In genomic region chr10:80208248-80208647, GRCm38 (mm10) we compare ENCODE assay signal across 22 mouse cellular contexts. TPM values are rescaled to one million over a fixed set of nuclear protein-coding genes. Genes with fewer than 3 reads are reported as not detected.
DNase-seq lines count a peak whose midpoint lies in the region; ATAC-seq and TF ChIP-seq lines count a peak whose summit lies in the region.
"Had no signal": no experiment of that assay in that cellular context is flagged by ENCODE, and none has a peak within 500 bp of the region (broad histone marks: within the 10 kb centered on the region; RNA-seq: fewer than 3 reads in every experiment).

No protein-coding gene starts in this region.

- H3K27me3 ChIP-seq in embryonic facial prominence, embryonic 12.5 days, result peaks cover 9% of the 10 kb centered on the region; the same call in 1 of the 2 replicates
- H3K27me3 ChIP-seq in embryonic facial prominence, embryonic 10.5 days (replicated peaks; ENCODE audit: low read depth, poor library complexity, severe bottlenecking), result peaks cover 45% of the 10 kb centered on the region
- H3K27me3 ChIP-seq in limb, embryonic 14.5 days (ENCODE audit: control insufficient read depth, insufficient read depth, low read length), result no peaks in the 10 kb centered on the region
- peaks cover 29% of the 10 kb centered on the region for H3K27me3 ChIP-seq in limb, embryonic 10.5 days (ENCODE audit: low read depth, poor library complexity, severe bottlenecking)
- no peaks in the 10 kb centered on the region for H3K27me3 ChIP-seq in midbrain, embryonic 11.5 days (ENCODE audit: control insufficient read depth, insufficient read depth, low read length)
- no peaks in the 10 kb centered on the region for H3K27me3 ChIP-seq in neural tube, embryonic 13.5 days
- H3K27me3 ChIP-seq in stomach, postnatal 0 days (ENCODE audit: control insufficient read depth, insufficient read depth, low read length), result no peaks in the 10 kb centered on the region
- H3K27me3 ChIP-seq: embryonic facial prominence, embryonic 15.5 days had no signal

- no peak for DNase-seq in embryonic facial prominence, embryonic 10.5 days (ENCODE audit: low spot score)
- DNase-seq in limb, embryonic 14.5 days (ENCODE audit: low spot score), result no peak
- no peak for DNase-seq in limb, embryonic 10.5 days (ENCODE audit: low spot score)
- peak; percentile 90 for DNase-seq in midbrain, embryonic 11.5 days (ENCODE audit: low spot score, missing footprints)
- no peak for DNase-seq in frontal cortex, postnatal 25 days (ENCODE audit: low spot score in 2 of 2)
- DNase-seq in stomach, postnatal 0 days (ENCODE audit: low spot score), result no peak
- DNase-seq: adrenal gland, postnatal 10 days; cerebellum, adult 2 months; gastrocnemius, postnatal 14 days; heart, adult 11 months; heart, postnatal 10 days; kidney, adult 11 months; left cerebral cortex, postnatal 4 days; spleen, adult 18-20 months had no signal

- WGBS in embryonic facial prominence, embryonic 12.5 days, result 70% methylated on average over 4 of the region's 4 CpGs
- 75% methylated on average over 4 of the region's 4 CpGs for WGBS in embryonic facial prominence, embryonic 10.5 days
- WGBS in limb, embryonic 14.5 days, result 78% methylated on average over 4 of the region's 4 CpGs
- WGBS in limb, embryonic 10.5 days, result 84% methylated on average over 4 of the region's 4 CpGs
- 61% methylated on average over 4 of the region's 4 CpGs for WGBS in midbrain, embryonic 11.5 days
- WGBS in neural tube, embryonic 13.5 days, result 74% methylated on average over 4 of the region's 4 CpGs
- WGBS in stomach, postnatal 0 days, result 76% methylated on average over 4 of the region's 4 CpGs

- no peaks in the 10 kb centered on the region for H3K36me3 ChIP-seq in embryonic facial prominence, embryonic 12.5 days
- H3K36me3 ChIP-seq in embryonic facial prominence, embryonic 10.5 days (replicated peaks), result no peaks in the 10 kb centered on the region
- H3K36me3 ChIP-seq in limb, embryonic 14.5 days (ENCODE audit: control insufficient read depth, insufficient read depth, low read length), result no peaks in the 10 kb centered on the region
- no peaks in the 10 kb centered on the region for H3K36me3 ChIP-seq in limb, embryonic 10.5 days
- no peaks in the 10 kb centered on the region for H3K36me3 ChIP-seq in midbrain, embryonic 11.5 days (ENCODE audit: control insufficient read depth, insufficient read depth, low read length)
- no peaks in the 10 kb centered on the region for H3K36me3 ChIP-seq in neural tube, embryonic 13.5 days
- no peaks in the 10 kb centered on the region for H3K36me3 ChIP-seq in stomach, postnatal 0 days (ENCODE audit: control insufficient read depth, insufficient read depth, low read length)
- H3K36me3 ChIP-seq: embryonic facial prominence, embryonic 15.5 days; heart, embryonic 12.5 days; kidney, embryonic 15.5 days had no signal

- peaks cover 8% of the 10 kb centered on the region for H3K4me1 ChIP-seq in embryonic facial prominence, embryonic 12.5 days
- H3K4me1 ChIP-seq in embryonic facial prominence, embryonic 10.5 days, result peaks cover 41% of the 10 kb centered on the region
- H3K4me1 ChIP-seq in limb, embryonic 14.5 days (ENCODE audit: control insufficient read depth, insufficient read depth, low read length), result no peaks in the 10 kb centered on the region
- H3K4me1 ChIP-seq in limb, embryonic 10.5 days, result peaks cover 21% of the 10 kb centered on the region
- H3K4me1 ChIP-seq in midbrain, embryonic 11.5 days (ENCODE audit: control insufficient read depth, insufficient read depth, low read length), result peaks cover 34% of the 10 kb centered on the region
- H3K4me1 ChIP-seq in neural tube, embryonic 13.5 days (replicated peaks), result peaks cover 30% of the 10 kb centered on the region
- no peaks in the 10 kb centered on the region for H3K4me1 ChIP-seq in stomach, postnatal 0 days (replicated peaks; ENCODE audit: control insufficient read depth, insufficient read depth)

- no peak for TF ChIP-seq EP300 in stomach, postnatal 0 days (optimal IDR thresholded peaks at IDR 0.05)

- H3K9me3 ChIP-seq in embryonic facial prominence, embryonic 12.5 days, result no peaks in the 10 kb centered on the region
- no peaks in the 10 kb centered on the region for H3K9me3 ChIP-seq in embryonic facial prominence, embryonic 10.5 days
- H3K9me3 ChIP-seq in limb, embryonic 14.5 days (ENCODE audit: control insufficient read depth, low read length), result no peaks in the 10 kb centered on the region
- no peaks in the 10 kb centered on the region for H3K9me3 ChIP-seq in limb, embryonic 10.5 days (replicated peaks)
- no peaks in the 10 kb centered on the region for H3K9me3 ChIP-seq in midbrain, embryonic 11.5 days (ENCODE audit: control insufficient read depth, low read length)
- no peaks in the 10 kb centered on the region for H3K9me3 ChIP-seq in neural tube, embryonic 13.5 days
- H3K9me3 ChIP-seq in stomach, postnatal 0 days (ENCODE audit: control insufficient read depth, low read length), result no peaks in the 10 kb centered on the region
- H3K9me3 ChIP-seq: embryonic facial prominence, embryonic 15.5 days; heart, embryonic 12.5 days; kidney, embryonic 15.5 days had no signal

- ATAC-seq in embryonic facial prominence, embryonic 12.5 days (ENCODE audit: insufficient number of reproducible peaks, insufficient read depth, low FRiP score, low TSS enrichment), result no peak
- ATAC-seq in limb, embryonic 14.5 days (ENCODE audit: low FRiP score, low read depth), result no peak
- no peak; the same call in 1 of the 2 replicates for ATAC-seq in midbrain, embryonic 11.5 days (ENCODE audit: low FRiP score)
- ATAC-seq in neural tube, embryonic 13.5 days (ENCODE audit: low read depth), result no peak
- ATAC-seq in stomach, postnatal 0 days (ENCODE audit: low FRiP score, low TSS enrichment), result no peak
- ATAC-seq: activated CD4-positive, CD25-positive, alpha-beta regulatory T cell, adult 4 months had no signal

- no peak overlapping the region for H3K4me2 ChIP-seq in embryonic facial prominence, embryonic 12.5 days (replicated peaks)
- no peak overlapping the region for H3K4me2 ChIP-seq in limb, embryonic 14.5 days (replicated peaks; ENCODE audit: low read depth, low read length, severe bottlenecking)
- peak overlapping the region; percentile 40 for H3K4me2 ChIP-seq in midbrain, embryonic 11.5 days
- no peak overlapping the region; the same call in 1 of the 2 replicates for H3K4me2 ChIP-seq in neural tube, embryonic 13.5 days
- no peak overlapping the region for H3K4me2 ChIP-seq in stomach, postnatal 0 days (replicated peaks; ENCODE audit: low read depth)

- TF ChIP-seq POLR2A in limb, embryonic 14.5 days (IDR thresholded peaks at IDR 0.05; ENCODE audit: borderline replicate concordance, extremely low read depth, insufficient read depth, insufficient read length), result no peak

- H3K27ac ChIP-seq in embryonic facial prominence, embryonic 12.5 days, result no peak overlapping the region
- H3K27ac ChIP-seq in embryonic facial prominence, embryonic 10.5 days (replicated peaks), result no peak overlapping the region
- H3K27ac ChIP-seq in limb, embryonic 14.5 days (replicated peaks; ENCODE audit: low read depth, low read length), result no peak overlapping the region
- no peak overlapping the region for H3K27ac ChIP-seq in limb, embryonic 10.5 days
- peak overlapping the region; percentile 75 for H3K27ac ChIP-seq in midbrain, embryonic 11.5 days (ENCODE audit: low read depth, low read length)
- H3K27ac ChIP-seq in neural tube, embryonic 13.5 days (replicated peaks), result peak overlapping the region; percentile 87
- H3K27ac ChIP-seq in stomach, postnatal 0 days (replicated peaks), result no peak overlapping the region
- H3K27ac ChIP-seq: embryonic facial prominence, embryonic 15.5 days; kidney, embryonic 15.5 days; macrophage had no signal

- H3K4me3 ChIP-seq in embryonic facial prominence, embryonic 12.5 days, result no peak overlapping the region
- no peak overlapping the region for H3K4me3 ChIP-seq in embryonic facial prominence, embryonic 10.5 days
- H3K4me3 ChIP-seq in limb, embryonic 14.5 days (replicated peaks; ENCODE audit: low read length), result no peak overlapping the region
- H3K4me3 ChIP-seq in limb, embryonic 10.5 days, result no peak overlapping the region
- peak overlapping the region; percentile 24 for H3K4me3 ChIP-seq in midbrain, embryonic 11.5 days (ENCODE audit: low read depth, low read length)
- no peak overlapping the region for H3K4me3 ChIP-seq in neural tube, embryonic 13.5 days
- H3K4me3 ChIP-seq in stomach, postnatal 0 days (ENCODE audit: low read depth, low read length), result no peak overlapping the region
- H3K4me3 ChIP-seq: heart, embryonic 12.5 days; kidney, embryonic 15.5 days; left cerebral cortex, adult 2 months had no signal

- 0 out of 2 replicates have a peak overlapping the region, but pooled peaks have one; percentile 1 for H3K9ac ChIP-seq in embryonic facial prominence, embryonic 12.5 days
- H3K9ac ChIP-seq in limb, embryonic 14.5 days (ENCODE audit: low read depth, low read length, severe bottlenecking), result 0 out of 2 replicates have a peak overlapping the region, but pooled peaks have one; percentile 0
- peak overlapping the region; percentile 55 for H3K9ac ChIP-seq in midbrain, embryonic 11.5 days (ENCODE audit: low read length)
- H3K9ac ChIP-seq in neural tube, embryonic 13.5 days, result peak overlapping the region; percentile 53; the same call in 1 of the 2 replicates
- H3K9ac ChIP-seq in stomach, postnatal 0 days (ENCODE audit: low read length), result no peak overlapping the region
- H3K9ac ChIP-seq: embryonic facial prominence, embryonic 15.5 days had no signal

- TF ChIP-seq CTCF in stomach, postnatal 0 days (IDR thresholded peaks at IDR 0.05; ENCODE audit: low read depth), result no peak

RNA-seq across cellular contexts. Expression of gene Mum1, which starts 18.0 kb away (rescaled TPM):
- 85.1 and 93.4 TPM in 2 replicates for polyA plus RNA-seq in embryonic facial prominence, embryonic 12.5 days (2016; fragmentation: Nextera tagmentation; extraction: Ambion mirVana)
- polyA plus RNA-seq in embryonic facial prominence, embryonic 10.5 days (2016; fragmentation: Nextera tagmentation; extraction: Ambion mirVana), result 95.9 and 98.1 TPM in 2 replicates
- polyA plus RNA-seq in limb, embryonic 14.5 days (2012; rRNA removed), result 91.5 and 93.4 TPM in 2 replicates
- 50.1 and 57.3 TPM in 2 replicates for polyA plus RNA-seq in limb, embryonic 14.5 days (2014; fragmentation: Nextera tagmentation; extraction: Ambion mirVana)
- 122 and 128 TPM in 2 replicates for polyA plus RNA-seq in limb, embryonic 10.5 days (2016; fragmentation: Nextera tagmentation; extraction: Ambion mirVana)
- 134 and 142 TPM in 2 replicates for polyA plus RNA-seq in midbrain, embryonic 11.5 days (2014; fragmentation: Nextera tagmentation; extraction: Ambion mirVana)
- 46.5 and 60.7 TPM in 2 replicates for polyA plus RNA-seq in neural tube, embryonic 13.5 days (2015; fragmentation: Nextera tagmentation; extraction: Ambion mirVana)
- 23.1 and 23.9 TPM in 2 replicates for polyA plus RNA-seq in stomach, postnatal 0 days (2015; fragmentation: Nextera tagmentation; extraction: Ambion mirVana)

RNA-seq across cellular contexts. Expression of gene Efna2, which starts 29.0 kb away (rescaled TPM):
- 55.8 and 56.9 TPM in 2 replicates for polyA plus RNA-seq in embryonic facial prominence, embryonic 12.5 days (2016; fragmentation: Nextera tagmentation; extraction: Ambion mirVana)
- 45.2 and 50.1 TPM in 2 replicates for polyA plus RNA-seq in embryonic facial prominence, embryonic 10.5 days (2016; fragmentation: Nextera tagmentation; extraction: Ambion mirVana)
- polyA plus RNA-seq in limb, embryonic 14.5 days (2012; rRNA removed), result 41.7 and 67.7 TPM in 2 replicates
- 31.5 and 38.6 TPM in 2 replicates for polyA plus RNA-seq in limb, embryonic 14.5 days (2014; fragmentation: Nextera tagmentation; extraction: Ambion mirVana)
- 63.1 and 66.8 TPM in 2 replicates for polyA plus RNA-seq in limb, embryonic 10.5 days (2016; fragmentation: Nextera tagmentation; extraction: Ambion mirVana)
- polyA plus RNA-seq in midbrain, embryonic 11.5 days (2014; fragmentation: Nextera tagmentation; extraction: Ambion mirVana), result 78.1 and 91.7 TPM in 2 replicates
- polyA plus RNA-seq in neural tube, embryonic 13.5 days (2015; fragmentation: Nextera tagmentation; extraction: Ambion mirVana), result 34.0 and 34.8 TPM in 2 replicates
- 6.5 and 7.2 TPM in 2 replicates for polyA plus RNA-seq in stomach, postnatal 0 days (2015; fragmentation: Nextera tagmentation; extraction: Ambion mirVana)
- polyA plus RNA-seq: activated CD4-positive, CD25-positive, alpha-beta regulatory T cell, adult 4 months had no signal

RNA-seq across cellular contexts. Expression of gene 1600002K03Rik, which starts 35.5 kb away (rescaled TPM):
- polyA plus RNA-seq in embryonic facial prominence, embryonic 12.5 days (2016; fragmentation: Nextera tagmentation; extraction: Ambion mirVana), result 11.6 and 13.0 TPM in 2 replicates
- polyA plus RNA-seq in embryonic facial prominence, embryonic 10.5 days (2016; fragmentation: Nextera tagmentation; extraction: Ambion mirVana), result 10.8 and 12.0 TPM in 2 replicates
- 10.9 and 15.5 TPM in 2 replicates for polyA plus RNA-seq in limb, embryonic 14.5 days (2012; rRNA removed)
- polyA plus RNA-seq in limb, embryonic 14.5 days (2014; fragmentation: Nextera tagmentation; extraction: Ambion mirVana), result 8.5 and 12.8 TPM in 2 replicates
- polyA plus RNA-seq in limb, embryonic 10.5 days (2016; fragmentation: Nextera tagmentation; extraction: Ambion mirVana), result 8.7 and 13.1 TPM in 2 replicates
- 8.0 and 8.7 TPM in 2 replicates for polyA plus RNA-seq in midbrain, embryonic 11.5 days (2014; fragmentation: Nextera tagmentation; extraction: Ambion mirVana)
- 11.4 and 16.3 TPM in 2 replicates for polyA plus RNA-seq in neural tube, embryonic 13.5 days (2015; fragmentation: Nextera tagmentation; extraction: Ambion mirVana)
- 13.9 and 14.1 TPM in 2 replicates for polyA plus RNA-seq in stomach, postnatal 0 days (2015; fragmentation: Nextera tagmentation; extraction: Ambion mirVana)

RNA-seq across cellular contexts. Expression of gene Ndufs7, which starts 40.7 kb away (rescaled TPM):
- 260 and 269 TPM in 2 replicates for polyA plus RNA-seq in embryonic facial prominence, embryonic 12.5 days (2016; fragmentation: Nextera tagmentation; extraction: Ambion mirVana)
- polyA plus RNA-seq in embryonic facial prominence, embryonic 10.5 days (2016; fragmentation: Nextera tagmentation; extraction: Ambion mirVana), result 303 and 309 TPM in 2 replicates
- polyA plus RNA-seq in limb, embryonic 14.5 days (2012; rRNA removed), result 338 and 449 TPM in 2 replicates
- 349 and 366 TPM in 2 replicates for polyA plus RNA-seq in limb, embryonic 14.5 days (2014; fragmentation: Nextera tagmentation; extraction: Ambion mirVana)
- polyA plus RNA-seq in limb, embryonic 10.5 days (2016; fragmentation: Nextera tagmentation; extraction: Ambion mirVana), result 311 and 345 TPM in 2 replicates
- polyA plus RNA-seq in midbrain, embryonic 11.5 days (2014; fragmentation: Nextera tagmentation; extraction: Ambion mirVana), result 209 and 229 TPM in 2 replicates
- polyA plus RNA-seq in neural tube, embryonic 13.5 days (2015; fragmentation: Nextera tagmentation; extraction: Ambion mirVana), result 250 and 275 TPM in 2 replicates
- polyA plus RNA-seq in stomach, postnatal 0 days (2015; fragmentation: Nextera tagmentation; extraction: Ambion mirVana), result 400 and 403 TPM in 2 replicates

RNA-seq across cellular contexts. Expression of gene Cirbp, which starts 42.5 kb away (rescaled TPM):
- 151 and 159 TPM in 2 replicates for polyA plus RNA-seq in embryonic facial prominence, embryonic 12.5 days (2016; fragmentation: Nextera tagmentation; extraction: Ambion mirVana)
- 93.2 and 110 TPM in 2 replicates for polyA plus RNA-seq in embryonic facial prominence, embryonic 10.5 days (2016; fragmentation: Nextera tagmentation; extraction: Ambion mirVana)
- 286 and 289 TPM in 2 replicates for polyA plus RNA-seq in limb, embryonic 14.5 days (2012; rRNA removed)
- polyA plus RNA-seq in limb, embryonic 14.5 days (2014; fragmentation: Nextera tagmentation; extraction: Ambion mirVana), result 101 and 106 TPM in 2 replicates
- polyA plus RNA-seq in limb, embryonic 10.5 days (2016; fragmentation: Nextera tagmentation; extraction: Ambion mirVana), result 90.7 and 129 TPM in 2 replicates
- polyA plus RNA-seq in midbrain, embryonic 11.5 days (2014; fragmentation: Nextera tagmentation; extraction: Ambion mirVana), result 81.5 and 87.1 TPM in 2 replicates
- polyA plus RNA-seq in neural tube, embryonic 13.5 days (2015; fragmentation: Nextera tagmentation; extraction: Ambion mirVana), result 325 and 351 TPM in 2 replicates
- polyA plus RNA-seq in stomach, postnatal 0 days (2015; fragmentation: Nextera tagmentation; extraction: Ambion mirVana), result 237 and 244 TPM in 2 replicates

Comparison
In these comparisons a context has a peak if more than half of its experiments do, and no peak if none do; other contexts are left out.
1. H3K27ac ChIP-seq: peak in midbrain, embryonic 11.5 days (single experiment) and neural tube, embryonic 13.5 days (single experiment); none in embryonic facial prominence, embryonic 12.5 days (single experiment), embryonic facial prominence, embryonic 10.5 days (single experiment), limb, embryonic 14.5 days (single experiment), limb, embryonic 10.5 days (single experiment) and stomach, postnatal 0 days (single experiment).